Mouse (Mus musculus): Measurements from ENCODE around the gene 4930579F01Rik. TPM values are rescaled to one million over a fixed set of nuclear protein-coding genes. Genes with fewer than 3 reads are reported as not detected.

The 4930579F01Rik gene
- not detected in 2 replicates for polyA plus RNA-seq (2016; fragmentation: Nextera tagmentation; extraction: Ambion mirVana)

- WGBS: 87% methylated on average over 15 of the region's 15 CpGs
- H3K4me2 ChIP-seq (replicated peaks): no peak within 1 kb of the TSS
- H3K36me3 ChIP-seq: no peaks in the 10 kb centered on the region
- no peak for ATAC-seq (ENCODE audit: low FRiP score, low read depth)
- H3K27me3 ChIP-seq (replicated peaks): no peaks in the 10 kb centered on the region; the same call in 1 of the 2 replicates
- no peak within 1 kb of the TSS for H3K9ac ChIP-seq
- H3K4me1 ChIP-seq: no peaks in the 10 kb centered on the region
- H3K4me3 ChIP-seq: no peak within 1 kb of the TSS
- no peaks in the 10 kb centered on the region for H3K9me3 ChIP-seq
- H3K27ac ChIP-seq: no peak within 1 kb of the TSS
These were observed at the start of gene 4930579F01Rik for GRCm38 (mm10) chr3:138193683-138194302. TSS of gene 4930579F01Rik (minus strand) at chr3:138193825.

GRCm38 (mm10) chr3:138242933-138243332, 49.3 kb upstream of the 4930579F01Rik start:
- Histone ChIP-seq H3K27ac (no peak overlapping the region), H3K27me3 (replicated peaks) (no peaks in the 10 kb centered on the region), H3K9me3 (no peaks in the 10 kb centered on the region), H3K36me3 (no peaks in the 10 kb centered on the region), H3K4me2 (replicated peaks) (no peak overlapping the region), H3K4me3 (no peak overlapping the region), H3K9ac (no peak overlapping the region), H3K4me1 (no peaks in the 10 kb centered on the region)
- no peak for ATAC-seq (ENCODE audit: low FRiP score, low read depth)
- WGBS: 88% methylated on average over 6 of the region's 6 CpGs

GRCm38 (mm10) chr3:138242021-138242726, 48.5 kb upstream of the 4930579F01Rik start:
- H3K4me1 ChIP-seq: no peaks in the 10 kb centered on the region
- H3K9me3 ChIP-seq: no peaks in the 10 kb centered on the region
- H3K36me3 ChIP-seq: no peaks in the 10 kb centered on the region
- ATAC-seq (ENCODE audit: low FRiP score, low read depth): no peak
- H3K4me2 ChIP-seq (replicated peaks): no peak overlapping the region
- no peak overlapping the region for H3K9ac ChIP-seq
- H3K4me3 ChIP-seq: no peak overlapping the region
- no peaks in the 10 kb centered on the region for H3K27me3 ChIP-seq (replicated peaks)
- WGBS: 76% methylated on average over 14 of the region's 14 CpGs
- H3K27ac ChIP-seq: no peak overlapping the region

DNA sequence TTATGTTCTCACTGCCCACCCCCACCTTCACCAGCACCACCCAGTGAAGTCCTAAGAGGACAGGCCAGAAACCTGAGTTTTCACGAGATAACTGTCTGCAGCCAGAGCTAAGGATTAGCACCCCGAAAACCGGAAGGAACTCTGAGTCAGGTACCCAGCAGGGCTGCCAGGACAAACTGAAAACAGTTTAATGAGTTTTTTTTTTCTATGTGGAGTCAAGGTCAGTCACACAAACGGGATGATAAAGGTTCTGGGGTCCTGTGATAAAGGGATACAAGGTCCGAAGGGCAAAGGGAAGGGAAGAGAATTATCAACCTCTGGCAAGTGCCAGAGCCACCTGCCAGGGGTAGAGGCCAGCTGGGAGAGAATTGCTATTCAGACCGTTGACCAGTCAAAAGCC, 47.7 kb upstream of the 4930579F01Rik start:
- Histone ChIP-seq H3K9me3 (no peaks in the 10 kb centered on the region), H3K4me2 (replicated peaks) (no peak overlapping the region), H3K27ac (no peak overlapping the region), H3K4me1 (no peaks in the 10 kb centered on the region), H3K36me3 (no peaks in the 10 kb centered on the region), H3K9ac (no peak overlapping the region), H3K4me3 (no peak overlapping the region), H3K27me3 (replicated peaks) (no peaks in the 10 kb centered on the region)
- WGBS: 68% methylated on average over 6 of the region's 6 CpGs
- ATAC-seq (ENCODE audit: low FRiP score, low read depth): no peak

DNA sequence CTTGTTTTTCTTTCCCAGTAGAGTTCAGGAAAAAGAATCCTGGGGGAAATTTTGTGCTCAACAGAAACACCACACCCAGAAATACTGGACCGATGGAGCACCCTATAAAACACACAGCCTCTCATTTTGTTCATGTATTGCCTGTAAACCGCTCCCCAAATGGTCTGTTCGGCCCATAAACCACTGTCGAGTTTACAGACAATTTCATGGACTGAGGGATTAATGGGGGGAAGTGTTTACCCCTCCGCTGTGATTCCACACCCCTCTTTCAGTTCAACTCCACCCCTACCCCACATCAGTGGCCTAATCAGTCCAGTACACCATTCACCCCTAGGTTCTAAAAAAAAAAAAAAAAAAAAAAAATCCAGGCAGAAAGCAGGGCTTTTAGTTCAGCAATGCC, 47.3 kb upstream of the 4930579F01Rik start:
- no peak overlapping the region for H3K4me2 ChIP-seq (replicated peaks)
- no peak overlapping the region for H3K27ac ChIP-seq
- H3K36me3 ChIP-seq: no peaks in the 10 kb centered on the region
- H3K27me3 ChIP-seq (replicated peaks): no peaks in the 10 kb centered on the region
- no peaks in the 10 kb centered on the region for H3K4me1 ChIP-seq
- H3K9me3 ChIP-seq: no peaks in the 10 kb centered on the region
- ATAC-seq (ENCODE audit: low FRiP score, low read depth): no peak
- no peak overlapping the region for H3K9ac ChIP-seq
- no peak overlapping the region for H3K4me3 ChIP-seq
- WGBS: 64% methylated on average over 5 of the region's 5 CpGs

DNA sequence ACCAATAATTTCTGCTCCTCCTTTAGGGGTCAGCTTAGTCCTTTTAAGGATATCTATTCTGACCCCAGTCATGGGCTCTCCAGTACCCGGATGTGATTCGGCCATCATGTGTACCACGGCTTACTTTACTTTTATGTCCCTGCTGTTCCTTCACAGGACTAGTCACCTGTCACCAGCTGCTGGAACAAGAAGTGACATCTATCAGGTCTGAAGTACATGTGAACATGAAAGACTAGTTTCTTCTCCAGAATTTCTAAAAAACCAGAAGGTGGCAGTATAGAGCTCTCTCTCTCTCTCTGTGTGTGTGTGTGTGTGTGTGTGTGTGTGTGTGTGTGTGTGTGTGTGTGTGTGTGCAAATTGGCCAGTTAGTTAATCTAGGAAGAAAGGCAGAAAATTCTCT, 46.8 kb upstream of the 4930579F01Rik start:
- H3K27me3 ChIP-seq (replicated peaks): no peaks in the 10 kb centered on the region
- H3K9me3 ChIP-seq: no peaks in the 10 kb centered on the region
- H3K9ac ChIP-seq: no peak overlapping the region
- no peak overlapping the region for H3K4me2 ChIP-seq (replicated peaks)
- no peak for ATAC-seq (ENCODE audit: low FRiP score, low read depth)
- WGBS: 86% methylated on average over 3 of the region's 3 CpGs
- H3K27ac ChIP-seq: no peak overlapping the region
- H3K4me1 ChIP-seq: no peaks in the 10 kb centered on the region
- H3K4me3 ChIP-seq: no peak overlapping the region
- no peaks in the 10 kb centered on the region for H3K36me3 ChIP-seq

GRCm38 (mm10) chr3:138239461-138239860, 45.8 kb upstream of the 4930579F01Rik start:
- no peak overlapping the region for H3K4me2 ChIP-seq (replicated peaks)
- H3K9me3 ChIP-seq: no peaks in the 10 kb centered on the region
- H3K27me3 ChIP-seq (replicated peaks): no peaks in the 10 kb centered on the region
- no peak overlapping the region for H3K4me3 ChIP-seq
- WGBS: 92% methylated on average over 6 of the region's 6 CpGs
- H3K27ac ChIP-seq: no peak overlapping the region
- no peaks in the 10 kb centered on the region for H3K36me3 ChIP-seq
- H3K9ac ChIP-seq: no peak overlapping the region
- ATAC-seq (ENCODE audit: low FRiP score, low read depth): no peak
- H3K4me1 ChIP-seq: no peaks in the 10 kb centered on the region

DNA sequence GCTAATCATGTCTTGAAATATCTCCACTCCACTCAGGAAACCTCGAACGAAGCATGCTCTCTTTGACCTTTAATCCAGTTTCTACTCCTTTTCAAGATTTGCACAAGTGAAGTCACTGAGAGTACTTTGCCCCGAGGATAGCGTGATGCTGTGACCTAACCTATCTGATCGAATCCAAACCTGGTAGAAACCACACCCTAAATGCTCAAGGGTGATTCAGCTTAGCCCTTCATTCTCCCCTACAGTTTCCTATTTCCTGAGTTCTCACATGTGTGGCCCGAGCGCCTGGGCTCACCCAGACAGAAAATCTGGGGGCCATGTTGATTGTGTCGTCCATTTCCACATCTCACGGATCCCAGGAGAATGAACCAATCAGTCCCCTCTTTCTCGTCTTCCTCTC, 44.4 kb upstream of the 4930579F01Rik start:
- Histone ChIP-seq H3K4me3 (no peak overlapping the region), H3K4me2 (replicated peaks) (no peak overlapping the region), H3K9me3 (no peaks in the 10 kb centered on the region), H3K27me3 (replicated peaks) (no peaks in the 10 kb centered on the region), H3K36me3 (no peaks in the 10 kb centered on the region), H3K4me1 (no peaks in the 10 kb centered on the region), H3K9ac (no peak overlapping the region), H3K27ac (no peak overlapping the region)
- ATAC-seq (ENCODE audit: low FRiP score, low read depth): no peak
- 92% methylated on average over 10 of the region's 10 CpGs for WGBS

DNA sequence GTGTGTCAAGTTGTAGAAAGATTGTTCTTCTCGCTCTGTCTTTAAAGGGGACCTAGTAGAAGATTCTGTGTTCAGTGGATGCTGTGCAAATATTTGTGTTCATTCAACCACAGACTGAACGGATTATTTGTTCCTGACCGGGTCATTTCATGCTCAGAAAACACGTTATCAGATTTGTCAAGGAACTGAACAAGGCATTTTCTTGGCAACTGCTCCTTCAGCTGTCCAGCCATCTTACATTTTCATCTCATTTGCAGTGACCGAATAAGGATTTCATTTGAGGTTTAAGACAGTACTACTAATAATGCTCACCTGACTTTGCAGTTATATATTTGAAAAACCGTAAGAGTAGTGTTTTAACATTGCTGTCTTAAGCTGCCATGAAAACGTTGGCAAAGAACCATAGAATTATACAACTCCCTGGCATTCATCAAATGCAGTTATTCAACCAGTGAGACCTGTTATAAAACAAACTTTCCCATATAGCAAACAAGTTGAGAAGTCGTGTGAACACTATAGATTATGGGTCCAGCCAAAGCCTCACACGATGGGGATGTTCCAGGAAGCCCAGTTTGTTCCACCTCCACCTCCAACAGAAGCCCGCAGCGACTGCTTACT, 43.0 kb upstream of the 4930579F01Rik start:
- Histone ChIP-seq H3K27ac (no peak overlapping the region), H3K9ac (no peak overlapping the region), H3K4me3 (no peak overlapping the region), H3K4me1 (no peaks in the 10 kb centered on the region), H3K27me3 (replicated peaks) (no peaks in the 10 kb centered on the region), H3K4me2 (replicated peaks) (no peak overlapping the region), H3K36me3 (no peaks in the 10 kb centered on the region), H3K9me3 (no peaks in the 10 kb centered on the region)
- WGBS: 80% methylated on average over 11 of the region's 11 CpGs
- no peak for ATAC-seq (ENCODE audit: low FRiP score, low read depth)

DNA sequence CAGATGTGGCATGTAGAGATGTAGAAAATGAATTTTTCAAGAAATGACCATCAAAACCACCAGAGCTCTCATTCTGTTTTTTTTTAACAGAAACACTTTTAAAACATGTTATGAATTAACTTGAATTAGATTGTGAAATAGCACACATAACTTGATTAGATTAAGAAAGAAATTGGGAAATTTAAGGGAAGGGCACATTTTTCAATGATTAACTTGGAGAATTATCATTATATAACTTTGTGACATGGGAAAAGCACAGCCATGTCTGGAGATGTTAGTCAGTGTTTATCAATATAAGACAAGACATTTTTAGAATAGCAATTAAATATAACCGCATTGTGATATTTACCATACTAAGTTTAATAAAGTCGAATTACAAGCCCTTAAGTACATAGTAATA, 37.9 kb upstream of the 4930579F01Rik start:
- H3K4me2 ChIP-seq (replicated peaks): no peak overlapping the region
- H3K4me3 ChIP-seq: no peak overlapping the region
- no peak for ATAC-seq (ENCODE audit: low FRiP score, low read depth)
- no peak overlapping the region for H3K9ac ChIP-seq
- no peaks in the 10 kb centered on the region for H3K27me3 ChIP-seq (replicated peaks)
- WGBS: 85% methylated on average over 2 of the region's 2 CpGs
- no peaks in the 10 kb centered on the region for H3K4me1 ChIP-seq
- no peak overlapping the region for H3K27ac ChIP-seq
- H3K9me3 ChIP-seq: no peaks in the 10 kb centered on the region
- no peaks in the 10 kb centered on the region for H3K36me3 ChIP-seq

DNA sequence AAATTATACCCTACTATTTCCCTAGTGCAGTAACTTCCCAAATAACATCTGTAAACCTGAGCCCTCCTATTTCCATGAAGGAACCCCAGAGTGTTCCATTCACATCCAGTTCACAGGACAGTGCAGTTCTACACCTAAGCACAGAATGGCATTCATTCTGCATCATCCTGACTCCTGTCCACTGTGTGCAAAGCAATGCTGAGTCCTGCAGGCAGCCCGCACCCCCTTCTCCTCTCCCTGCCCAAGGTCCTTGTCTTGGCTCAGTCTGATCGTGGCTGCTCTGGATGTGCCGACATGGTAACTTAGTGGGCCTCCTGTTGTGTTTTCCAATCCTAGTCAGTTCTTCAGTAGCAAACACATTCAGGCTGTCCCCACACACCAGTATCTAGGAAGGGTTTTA, 36.6 kb upstream of the 4930579F01Rik start:
- WGBS: 75% methylated on average over 3 of the region's 3 CpGs

DNA sequence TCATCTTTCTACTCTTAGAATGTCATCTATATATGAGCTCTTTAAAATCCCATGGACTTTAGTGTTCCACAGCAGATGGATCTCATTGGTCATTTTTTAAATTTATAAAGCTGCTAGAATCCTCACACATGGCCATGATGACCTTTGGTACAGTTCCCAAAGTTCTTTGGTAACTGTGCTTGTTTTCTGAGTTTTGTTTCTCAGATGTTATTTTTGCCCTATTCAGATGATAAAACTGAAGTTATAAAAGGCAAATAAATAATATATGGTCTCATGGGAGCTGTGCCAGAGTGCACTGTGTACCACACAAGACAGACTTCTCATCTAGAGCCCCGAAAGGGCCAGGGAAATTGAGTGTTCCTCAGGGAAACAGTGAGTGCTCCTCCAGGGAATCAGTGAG, 35.8 kb upstream of the 4930579F01Rik start:
- no peak overlapping the region for H3K27ac ChIP-seq
- H3K4me3 ChIP-seq: no peak overlapping the region
- no peak overlapping the region for H3K9ac ChIP-seq
- no peak for ATAC-seq (ENCODE audit: low FRiP score, low read depth)
- 81% methylated on average over 1 of the region's 1 CpGs for WGBS
- H3K27me3 ChIP-seq (replicated peaks): no peaks in the 10 kb centered on the region
- H3K9me3 ChIP-seq: no peaks in the 10 kb centered on the region
- no peak overlapping the region for H3K4me2 ChIP-seq (replicated peaks)
- no peaks in the 10 kb centered on the region for H3K36me3 ChIP-seq
- no peaks in the 10 kb centered on the region; the same call in 1 of the 2 replicates for H3K4me1 ChIP-seq

More for the DNA sequence above, 36.6 kb upstream of the 4930579F01Rik start:
- H3K4me1 ChIP-seq: no peaks in the 10 kb centered on the region; the same call in 1 of the 2 replicates
- H3K36me3 ChIP-seq: no peaks in the 10 kb centered on the region
- ATAC-seq (ENCODE audit: low FRiP score, low read depth): no peak
- no peaks in the 10 kb centered on the region for H3K9me3 ChIP-seq
- no peak overlapping the region for H3K9ac ChIP-seq
- no peaks in the 10 kb centered on the region for H3K27me3 ChIP-seq (replicated peaks)
- no peak overlapping the region for H3K27ac ChIP-seq
- H3K4me3 ChIP-seq: no peak overlapping the region
- H3K4me2 ChIP-seq (replicated peaks): no peak overlapping the region

All from neural tube, embryonic 12.5 days (tissue).